Mouse (Mus musculus) lung, embryonic 14.5 days (tissue): ENCODE measurements around the gene Vpreb3. TPM values are rescaled to one million over a fixed set of nuclear protein-coding genes. Genes with fewer than 3 reads are reported as not detected.

ENCODE experiments used
- ATAC-seq: fragments of 200-750 bp; cut with Nextera tagmentation; 2 replicates; pipeline ENCODE4 v1.8.0; 2017; ENCODE audit warnings: mild to moderate bottlenecking, moderate TSS enrichment, moderate library complexity; ENCODE audit not compliant: insufficient read depth
- DNase-seq: peaks from one replicate; pipeline ENCODE4 v3.0.0-alpha.2; 2015
- H3K27ac ChIP-seq: fragments of 300-500 bp; sonication (generic); 2 replicates; pipeline ENCODE4 v1.5.1; 2014; ENCODE audit warnings: low read depth, mild to moderate bottlenecking, moderate library complexity
- H3K27me3 ChIP-seq: fragments of 300-500 bp; sonication (generic); 2 replicates; pipeline ENCODE4 v1.6.1; 2014; ENCODE audit warnings: low read length, control low read depth; ENCODE audit not compliant: insufficient read depth
- H3K36me3 ChIP-seq: fragments of 300-500 bp; sonication (generic); 2 replicates; pipeline ENCODE4 v1.6.1; 2014; ENCODE audit warnings: control low read depth; ENCODE audit not compliant: insufficient read depth
- H3K4me1 ChIP-seq: fragments of 300-500 bp; sonication (generic); 2 replicates; pipeline ENCODE4 v1.6.1; 2014; ENCODE audit warnings: antibody characterized with exemption, control low read depth; ENCODE audit not compliant: insufficient read depth
- H3K4me2 ChIP-seq: fragments of 300-500 bp; sonication (generic); 2 replicates; pipeline ENCODE4 v1.6.1; 2014; ENCODE audit warnings: mild to moderate bottlenecking
- H3K4me3 ChIP-seq: fragments of 300-500 bp; sonication (generic); 2 replicates; pipeline ENCODE4 v1.5.1; 2014; ENCODE audit warnings: low read depth, low read length
- H3K9ac ChIP-seq: fragments of 300-500 bp; sonication (generic); 2 replicates; pipeline ENCODE4 v1.6.1; 2014
- H3K9me3 ChIP-seq: fragments of 300-500 bp; sonication (generic); 2 replicates; pipeline ENCODE4 v1.6.1; 2016; ENCODE audit warnings: low read depth, low read length, control low read depth
- CTCF ChIP-seq: IDR thresholded peaks from 2 replicates; pipeline ENCODE4 v1.5.1; 2016; ENCODE audit warnings: antibody characterized with exemption, low read depth
- WGBS: fragments of 180-500 bp; shearing (Covaris S2); extraction: QIAGEN DNeasy Blood & Tissue Kit; methylation state at CpG from one replicate; pipeline ENCODE4 v1.1.7; 2014; 5-methylcytosine and 5-hydroxymethylcytosine counted together
- polyA plus RNA-seq: library from polyadenylated mRNA; unstranded; fragments of >200 nt; fragmentation: Nextera tagmentation; extraction: Ambion mirVana; gene quantifications from 2 replicates; pipeline ENCODE4 v1.2.1, GENCODE M21; 2014

Vpreb3 gene
- polyA plus RNA-seq, result 0.63 and 0.87 TPM in 2 replicates

GRCm38 (mm10) chr10:75942736-75943477 is at the start of gene Vpreb3:
Vpreb3 (plus strand) TSS chr10:75943057.
- H3K9me3 ChIP-seq, result no peaks in the 10 kb centered on the region
- H3K27me3 ChIP-seq, result no peaks in the 10 kb centered on the region
- TF ChIP-seq CTCF, result no peak
- H3K27ac ChIP-seq, result peak within 1 kb of the TSS; percentile 70
- H3K4me3 ChIP-seq, result no peak within 1 kb of the TSS
- H3K9ac ChIP-seq, result no peak within 1 kb of the TSS
- no peak for ATAC-seq
- H3K4me2 ChIP-seq, result peak within 1 kb of the TSS; percentile 5; the same call in 1 of the 2 replicates
- no peaks in the 10 kb centered on the region for H3K36me3 ChIP-seq
- DNase-seq, result no peak
- H3K4me1 ChIP-seq, result no peaks in the 10 kb centered on the region
- 74% methylated on average over 15 of the region's 15 CpGs for WGBS

GRCm38 (mm10) chr10:75893089-75893750 is 49.6 kb upstream of the Vpreb3 start, which contains the start of gene Derl3:
Derl3 (plus strand) TSS chr10:75893413.
- H3K27ac ChIP-seq, result peak within 1 kb of the TSS; percentile 52; the same call in 1 of the 2 replicates
- peak within 1 kb of the TSS; percentile 28 for H3K9ac ChIP-seq
- TF ChIP-seq CTCF, result no peak
- H3K36me3 ChIP-seq, result peaks cover 37% of the 10 kb centered on the region
- H3K4me2 ChIP-seq, result peak within 1 kb of the TSS; percentile 89
- H3K9me3 ChIP-seq, result no peaks in the 10 kb centered on the region
- H3K27me3 ChIP-seq, result no peaks in the 10 kb centered on the region
- peak; percentile 97 for DNase-seq
- under 1% methylated on average over 51 of the region's 51 CpGs for WGBS
- peak within 1 kb of the TSS; percentile 41 for H3K4me3 ChIP-seq
- H3K4me1 ChIP-seq, result no peaks in the 10 kb centered on the region; the same call in 1 of the 2 replicates
- ATAC-seq, result peak; percentile 98

- Histone ChIP-seq H3K36me3 (peaks cover 47% of the 10 kb centered on the region), H3K4me2 (no peak overlapping the region), H3K4me3 (no peak overlapping the region), H3K27me3 (no peaks in the 10 kb centered on the region), H3K27ac (no peak overlapping the region), H3K4me1 (no peaks in the 10 kb centered on the region; the same call in 1 of the 2 replicates), H3K9me3 (no peaks in the 10 kb centered on the region), H3K9ac (no peak overlapping the region)
- TF ChIP-seq CTCF, result no peak
- ATAC-seq (no peak), DNase-seq (no peak)
- 63% methylated on average over 6 of the region's 6 CpGs for WGBS
Measured at GRCm38 (mm10) chr10:75894601-75895000, 48.3 kb upstream of the Vpreb3 start.

GRCm38 (mm10) chr10:75895730-75896129 is 47.1 kb upstream of the Vpreb3 start:
- Histone ChIP-seq H3K9me3 (no peaks in the 10 kb centered on the region), H3K27me3 (no peaks in the 10 kb centered on the region), H3K9ac (no peak overlapping the region), H3K4me2 (no peak overlapping the region), H3K27ac (no peak overlapping the region), H3K36me3 (peaks cover 58% of the 10 kb centered on the region), H3K4me3 (no peak overlapping the region), H3K4me1 (no peaks in the 10 kb centered on the region; the same call in 1 of the 2 replicates)
- no peak for TF ChIP-seq CTCF
- ATAC-seq, result no peak
- no peak for DNase-seq
- 90% methylated on average over 5 of the region's 5 CpGs for WGBS

- WGBS, result 92% methylated on average over 1 of the region's 1 CpGs
- H3K36me3 ChIP-seq, result peaks cover 62% of the 10 kb centered on the region
Measured at GRCm38 (mm10) chr10:75896208-75896607, 46.6 kb upstream of the Vpreb3 start.

GRCm38 (mm10) chr10:75897373-75897772 is 45.5 kb upstream of the Vpreb3 start:
- Histone ChIP-seq H3K9me3 (no peaks in the 10 kb centered on the region), H3K4me1 (no peaks in the 10 kb centered on the region; the same call in 1 of the 2 replicates), H3K4me2 (no peak overlapping the region), H3K27me3 (no peaks in the 10 kb centered on the region), H3K36me3 (peaks cover 74% of the 10 kb centered on the region), H3K27ac (no peak overlapping the region), H3K4me3 (no peak overlapping the region), H3K9ac (no peak overlapping the region)
- peak; percentile 85 for TF ChIP-seq CTCF
- ATAC-seq, result no peak
- 40% methylated on average over 6 of the region's 6 CpGs for WGBS
- peak; percentile 84 for DNase-seq

More at GRCm38 (mm10) chr10:75896208-75896607, 46.6 kb upstream of the Vpreb3 start:
- Histone ChIP-seq H3K9ac (no peak overlapping the region), H3K4me3 (no peak overlapping the region), H3K27me3 (no peaks in the 10 kb centered on the region), H3K27ac (no peak overlapping the region), H3K4me1 (no peaks in the 10 kb centered on the region; the same call in 1 of the 2 replicates), H3K9me3 (no peaks in the 10 kb centered on the region), H3K4me2 (no peak overlapping the region)
- no peak for TF ChIP-seq CTCF
- no peak for DNase-seq
- no peak for ATAC-seq

- TF ChIP-seq CTCF, result no peak
- H3K36me3 ChIP-seq, result peaks cover 81% of the 10 kb centered on the region
- DNase-seq (no peak), ATAC-seq (no peak)
- H3K4me3 ChIP-seq, result no peak overlapping the region
- H3K27me3 ChIP-seq, result no peaks in the 10 kb centered on the region
- no peaks in the 10 kb centered on the region; the same call in 1 of the 2 replicates for H3K4me1 ChIP-seq
- no peaks in the 10 kb centered on the region for H3K9me3 ChIP-seq
- H3K9ac ChIP-seq, result no peak overlapping the region
- WGBS, result 72% methylated on average over 6 of the region's 6 CpGs
- no peak overlapping the region for H3K4me2 ChIP-seq
- no peak overlapping the region for H3K27ac ChIP-seq
Measured at GRCm38 (mm10) chr10:75898039-75898564, 44.8 kb upstream of the Vpreb3 start.
